Comparison of ENCODE assay signal across 8 mouse cellular contexts in the genomic region with DNA sequence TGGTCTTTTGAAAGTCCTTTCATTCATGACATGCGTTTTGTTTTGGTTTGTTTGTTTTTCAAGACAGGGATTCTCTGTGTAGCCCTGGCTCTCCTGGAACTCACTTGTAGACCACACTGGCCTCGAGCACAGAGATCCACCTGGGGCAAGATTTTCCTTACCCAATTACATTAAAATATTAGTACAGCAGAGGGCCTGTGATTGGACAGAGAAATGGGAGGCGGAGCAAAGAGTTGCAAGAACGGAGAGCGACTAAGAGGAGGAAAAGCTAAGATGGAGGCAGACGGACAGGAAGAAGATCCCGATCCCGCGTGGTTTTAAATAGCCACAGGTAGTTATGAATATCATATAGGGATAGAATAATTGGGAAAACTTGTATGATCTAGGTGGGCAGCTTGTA. TPM values are rescaled to one million over a fixed set of nuclear protein-coding genes. Genes with fewer than 3 reads are reported as not detected.
DNase-seq lines count a peak whose midpoint lies in the region; ATAC-seq and TF ChIP-seq lines count a peak whose summit lies in the region.

No protein-coding gene starts in this region.

- H3K9ac ChIP-seq in heart, embryonic 11.5 days (ENCODE audit: low read depth, low read length) = no peak overlapping the region
- peak overlapping the region; percentile 43; the same call in 1 of the 2 replicates for H3K9ac ChIP-seq in liver, embryonic 11.5 days (ENCODE audit: low read depth, low read length)

- peak; percentile 73 for ATAC-seq in G1E (ENCODE audit: extremely low read depth, insufficient number of reproducible peaks, low FRiP score, poor library complexity, severe bottlenecking)
- no peak for ATAC-seq in heart, embryonic 11.5 days (replicated peaks; ENCODE audit: insufficient number of reproducible peaks, low FRiP score, low TSS enrichment)
- peak; percentile 76 for ATAC-seq in liver, embryonic 11.5 days (replicated peaks; ENCODE audit: low FRiP score)

- H3K36me3 ChIP-seq in G1E (replicated peaks) = peaks cover 15% of the 10 kb centered on the region
- H3K36me3 ChIP-seq in heart, embryonic 11.5 days (ENCODE audit: control insufficient read depth, insufficient read depth, low read length) = no peaks in the 10 kb centered on the region
- H3K36me3 ChIP-seq in liver, embryonic 11.5 days (ENCODE audit: control insufficient read depth, insufficient read depth, low read length) = no peaks in the 10 kb centered on the region

- H3K27me3 ChIP-seq in G1E (ENCODE audit: insufficient read depth, low read length) = no peaks in the 10 kb centered on the region
- H3K27me3 ChIP-seq in heart, embryonic 11.5 days (ENCODE audit: control insufficient read depth, insufficient read depth, low read length) = no peaks in the 10 kb centered on the region
- no peaks in the 10 kb centered on the region for H3K27me3 ChIP-seq in liver, embryonic 11.5 days (replicated peaks; ENCODE audit: control insufficient read depth, insufficient read depth, low read length)

- 41% methylated on average over 9 of the region's 9 CpGs for WGBS in heart, embryonic 11.5 days (ENCODE audit: insufficient replicate concordance)
- WGBS in liver, embryonic 11.5 days = 35% methylated on average over 9 of the region's 9 CpGs

- peak overlapping the region; percentile 71 for H3K4me3 ChIP-seq in G1E (ENCODE audit: low read depth, low read length)
- peak overlapping the region; percentile 22 for H3K4me3 ChIP-seq in heart, embryonic 11.5 days (ENCODE audit: low read depth, low read length)
- peak overlapping the region; percentile 43 for H3K4me3 ChIP-seq in liver, embryonic 11.5 days (ENCODE audit: low read depth, low read length)

- H3K4me2 ChIP-seq in heart, embryonic 11.5 days = peak overlapping the region; percentile 37
- H3K4me2 ChIP-seq in liver, embryonic 11.5 days = peak overlapping the region; percentile 54; the same call in 1 of the 2 replicates

- H3K27ac ChIP-seq in heart, embryonic 11.5 days (ENCODE audit: low read depth, low read length) = no peak overlapping the region
- no peak overlapping the region for H3K27ac ChIP-seq in liver, embryonic 11.5 days (ENCODE audit: low read depth, low read length)

- peaks cover 18% of the 10 kb centered on the region; the same call in 1 of the 2 replicates for H3K4me1 ChIP-seq in G1E (ENCODE audit: insufficient read depth, low read depth, low read length)
- no peaks in the 10 kb centered on the region for H3K4me1 ChIP-seq in heart, embryonic 11.5 days (ENCODE audit: control insufficient read depth, insufficient read depth, low read length)
- H3K4me1 ChIP-seq in liver, embryonic 11.5 days (replicated peaks; ENCODE audit: control insufficient read depth, insufficient read depth, low read length) = no peaks in the 10 kb centered on the region

- no peaks in the 10 kb centered on the region for H3K9me3 ChIP-seq in G1E (replicated peaks)
- no peaks in the 10 kb centered on the region for H3K9me3 ChIP-seq in heart, embryonic 11.5 days (replicated peaks; ENCODE audit: control insufficient read depth, low read length)
- no peaks in the 10 kb centered on the region for H3K9me3 ChIP-seq in liver, embryonic 11.5 days (ENCODE audit: control insufficient read depth, low read length)

- no peak for TF ChIP-seq CTCF in G1E (IDR thresholded peaks at IDR 0.05; ENCODE audit: low read depth, low read length)

- DNase-seq in CD4-positive, CD25-positive, alpha-beta regulatory T cell, adult 2 months (ENCODE audit: low read depth, low spot score) = peak; percentile 59
- peak; percentile 47 for DNase-seq in G1E (ENCODE audit: low spot score)
- no peak for DNase-seq in liver, embryonic 11.5 days (ENCODE audit: low spot score)
- peak; percentile 6 for DNase-seq in thymus, postnatal 0 days (ENCODE audit: low spot score)
- no peak for DNase-seq in layer of hippocampus, adult 18-20 months (ENCODE audit: low spot score in 2 of 2)
- no peak for DNase-seq in urinary bladder, postnatal 4 days (ENCODE audit: low spot score in 2 of 2)
- DNase-seq in Muller cell, postnatal 12 days (ENCODE audit: inconsistent ontology term) = no peak

RNA-seq across cellular contexts. Expression of gene Taf1, which starts 5.2 kb away (rescaled TPM):
- total RNA-seq in G1E (2014; fragmentation: Nextera tagmentation) (141 and 150 TPM in 2 replicates), G1E (2017) (114 and 141 TPM in 2 replicates)
- 5.8 and 7.4 TPM in 2 replicates for polyA plus RNA-seq in G1E (2012)
- polyA plus RNA-seq in heart, embryonic 11.5 days (2014; fragmentation: Nextera tagmentation; extraction: Ambion mirVana) = 10.4 and 11.7 TPM in 2 replicates
- polyA plus RNA-seq in liver, embryonic 11.5 days (2014; fragmentation: Nextera tagmentation; extraction: Ambion mirVana) = 18.0 and 21.1 TPM in 2 replicates
- 7.2 and 8.8 TPM in 2 replicates for polyA plus RNA-seq in thymus, postnatal 0 days (2015; fragmentation: Nextera tagmentation; extraction: Ambion mirVana)
- total RNA-seq in layer of hippocampus, adult 18-20 months (2021) = 10 to 100 TPM; 49.9 to 50.9 TPM

Comparison
In these comparisons a context has a peak if more than half of its experiments do, and no peak if none do; other contexts are left out.
1. DNase-seq: peak in CD4-positive, CD25-positive, alpha-beta regulatory T cell, adult 2 months (single experiment), G1E (single experiment) and thymus, postnatal 0 days (single experiment); none in liver, embryonic 11.5 days (single experiment), layer of hippocampus, adult 18-20 months (0 of 2), urinary bladder, postnatal 4 days (0 of 2) and Muller cell, postnatal 12 days (single experiment).
2. Peak in every context shown above with its lines, with median percentiles within 50 percentile points of each other: H3K4me3 ChIP-seq.